Mouse (Mus musculus) liver, embryonic 18 days (tissue): ENCODE results near the gene Prkab2. TPM values are rescaled to one million over a fixed set of nuclear protein-coding genes. Genes with fewer than 3 reads are reported as not detected.

Source experiments
- polyA plus RNA-seq: library from polyadenylated mRNA; depleted of rRNA; stranded (reverse); fragments of >200 nt; gene quantifications from 2 replicates; pipeline ENCODE4 v1.2.3, GENCODE M21; 2012; rRNA removed

The Prkab2 gene
- 2.3 and 2.5 TPM in 2 replicates for polyA plus RNA-seq

GRCm38 (mm10) chr3:97657655-97658411 lies at the start of gene Prkab2:
Gene Prkab2 (plus strand): TSS chr3:97658193.

DNA sequence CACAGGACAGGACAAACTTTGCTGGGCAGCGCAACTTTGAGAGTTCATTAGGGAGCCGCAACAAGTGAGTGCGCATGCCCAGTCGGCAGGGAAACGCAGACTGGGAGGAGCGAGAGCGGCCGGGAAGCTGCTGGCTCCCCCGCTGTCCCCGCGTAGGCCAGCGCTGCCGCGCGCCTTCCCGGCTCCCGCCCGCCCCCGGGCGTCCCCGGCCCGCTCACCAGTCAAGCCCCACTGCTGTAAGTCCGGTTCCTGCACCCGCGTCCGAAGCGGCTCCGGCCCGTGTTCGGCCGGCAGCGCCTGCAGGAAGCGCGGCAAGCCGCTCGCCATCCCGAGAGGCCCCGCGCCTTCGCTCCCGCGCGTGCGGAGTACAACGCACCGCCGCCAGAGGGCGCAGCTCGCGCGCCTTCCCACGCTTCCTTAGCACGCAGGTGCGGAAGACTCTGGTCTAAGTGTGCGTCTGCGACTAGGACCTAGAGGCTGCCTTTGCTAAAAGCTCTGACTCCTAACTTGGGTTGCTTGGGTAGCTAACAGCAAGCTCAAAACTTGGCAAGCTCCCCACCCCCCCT lies 48.1 kb upstream of the Prkab2 start, which contains the start of gene Chd1l:
Gene Chd1l (minus strand): TSS at position 359 of the 566 bp plus-strand sequence.

GRCm38 (mm10) chr3:97628391-97629001 lies 29.5 kb upstream of the Prkab2 start, which contains the start of gene Fmo5:
Gene Fmo5 (plus strand): TSS chr3:97628804.

DNA sequence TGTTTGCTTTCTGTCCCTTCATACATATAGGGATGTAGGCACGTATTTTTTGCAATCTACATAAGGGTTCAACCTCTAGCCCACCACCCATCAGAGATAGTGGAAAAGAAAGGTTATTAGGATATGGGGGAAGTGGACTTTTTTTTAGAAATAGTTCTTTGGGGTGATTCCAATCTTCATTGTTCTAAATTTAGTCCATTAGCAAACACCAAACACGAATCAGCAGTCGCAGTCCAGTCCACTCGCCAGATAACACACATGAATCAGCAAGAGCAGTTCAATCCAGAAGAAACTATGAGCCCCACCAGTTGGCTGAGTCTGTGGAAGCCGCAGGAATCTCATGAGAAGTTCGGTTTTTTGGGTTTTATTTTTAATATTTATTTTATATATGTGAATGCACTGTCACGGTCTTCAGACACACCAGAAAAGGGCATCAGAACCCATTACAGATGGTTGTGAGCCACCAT lies 16.7 kb downstream of the Prkab2 start, which contains the start of gene Gm17651:
Gene Gm17651 (minus strand): TSS at position 51 of the 467 bp plus-strand sequence.

Other genes starting within 250 kb of the Prkab2 start
- gene Olfr1402, start 236.2 kb upstream of the Prkab2 start, polyA plus RNA-seq: not detected in 2 replicates
- 4.0 and 4.1 TPM in 2 replicates for gene Chd1l, start 48.0 kb upstream of the Prkab2 start, polyA plus RNA-seq
- gene Fmo5, start 29.4 kb upstream of the Prkab2 start, polyA plus RNA-seq: 62.8 and 68.2 TPM in 2 replicates
- gene Gm17651, start 16.5 kb downstream of the Prkab2 start, polyA plus RNA-seq: not detected in 2 replicates
- 7.5 and 8.6 TPM in 2 replicates for gene Pde4dip, start 230.5 kb downstream of the Prkab2 start, polyA plus RNA-seq
- gene Sec22b, start 243.0 kb downstream of the Prkab2 start, polyA plus RNA-seq: 29.5 and 31.3 TPM in 2 replicates